Mouse (Mus musculus) brown adipose tissue, adult 24 weeks (tissue): ENCODE data around the gene Olfr187. TPM values are rescaled to one million over a fixed set of nuclear protein-coding genes. Genes with fewer than 3 reads are reported as not detected.
"Not testable (repeated sequence)": the region's sequence is repeated elsewhere in the genome, so short reads cannot be mapped to it uniquely, and the experiment has no call there.

Experiments used
- H3K27ac ChIP-seq: fragments of 200-500 bp; replicated peaks from 2 replicates; pipeline ENCODE4 v1.5.1; 2012; ENCODE audit warnings: low read depth, mild to moderate bottlenecking, low read length
- H3K4me1 ChIP-seq: fragments of 200-500 bp; 2 replicates; pipeline ENCODE4 v1.6.1; 2012; ENCODE audit warnings: low read length, mixed read lengths; ENCODE audit not compliant: control insufficient read depth, insufficient read depth, insufficient read length
- H3K4me3 ChIP-seq: fragments of 200-500 bp; 2 replicates; pipeline ENCODE4 v1.5.1; 2012; ENCODE audit warnings: low read depth, mild to moderate bottlenecking, low read length, moderate library complexity; ENCODE audit not compliant: insufficient read depth
- polyA plus RNA-seq: library from polyadenylated mRNA; stranded (reverse); fragments of >200 nt; gene quantifications from 2 replicates; pipeline ENCODE4 v1.2.4, GENCODE M21; 2012; ENCODE audit not compliant: missing spikeins, insufficient read depth, insufficient read length

Gene Olfr187
- not detected in 2 replicates for polyA plus RNA-seq

GRCm38 (mm10) chr16:59039710-59040109, at the start of gene Olfr187:
TSS of gene Olfr187 (minus strand) at chr16:59039767.
- no peaks in the 10 kb centered on the region for H3K4me1 ChIP-seq
- no peak within 1 kb of the TSS for H3K27ac ChIP-seq
- no peak within 1 kb of the TSS for H3K4me3 ChIP-seq

GRCm38 (mm10) chr16:59081113-59081512, 41.5 kb upstream of the Olfr187 start:
- not testable (repeated sequence) for H3K4me3 ChIP-seq, H3K27ac ChIP-seq, H3K4me1 ChIP-seq

- Histone ChIP-seq H3K4me1 (no peaks in the 10 kb centered on the region), H3K27ac (no peak within 1 kb of the TSS), H3K4me3 (no peak within 1 kb of the TSS)
Observed at GRCm38 (mm10) chr16:59077905-59078304, 38.3 kb upstream of the Olfr187 start, which contains the start of gene Olfr190. TSS of gene Olfr190 (minus strand) at chr16:59078005.

GRCm38 (mm10) chr16:59073520-59073919, 34.0 kb upstream of the Olfr187 start:
- no peak overlapping the region for H3K4me3 ChIP-seq
- no peaks in the 10 kb centered on the region for H3K4me1 ChIP-seq

GRCm38 (mm10) chr16:59071755-59072154, 32.2 kb upstream of the Olfr187 start:
- H3K27ac ChIP-seq: no peak overlapping the region
- no peaks in the 10 kb centered on the region for H3K4me1 ChIP-seq
- H3K4me3 ChIP-seq: no peak overlapping the region

More at GRCm38 (mm10) chr16:59073520-59073919, 34.0 kb upstream of the Olfr187 start:
- no peak overlapping the region for H3K27ac ChIP-seq

- not testable (repeated sequence) for H3K27ac ChIP-seq, H3K4me3 ChIP-seq, H3K4me1 ChIP-seq
Observed at GRCm38 (mm10) chr16:59062411-59062810, 22.8 kb upstream of the Olfr187 start.

GRCm38 (mm10) chr16:59049286-59049685, 9.7 kb upstream of the Olfr187 start:
- not testable (repeated sequence) for H3K4me3 ChIP-seq, H3K27ac ChIP-seq, H3K4me1 ChIP-seq

- Histone ChIP-seq H3K4me3 (no peak overlapping the region), H3K4me1 (no peaks in the 10 kb centered on the region), H3K27ac (no peak overlapping the region)
Observed at GRCm38 (mm10) chr16:59048860-59049259, 9.3 kb upstream of the Olfr187 start.

- no peak overlapping the region for H3K4me3 ChIP-seq
- no peaks in the 10 kb centered on the region for H3K4me1 ChIP-seq
- H3K27ac ChIP-seq: no peak overlapping the region
Observed at GRCm38 (mm10) chr16:59047579-59047978, 8.0 kb upstream of the Olfr187 start.

- Histone ChIP-seq H3K4me3 (no peak overlapping the region), H3K27ac (no peak overlapping the region), H3K4me1 (no peaks in the 10 kb centered on the region)
Observed at GRCm38 (mm10) chr16:59045835-59046234, 6.3 kb upstream of the Olfr187 start.

GRCm38 (mm10) chr16:59030191-59030590, 9.4 kb downstream of the Olfr187 start, which contains the start of gene Olfr186:
TSS of gene Olfr186 (minus strand) at chr16:59030291.
- H3K27ac ChIP-seq: no peak within 1 kb of the TSS
- H3K4me1 ChIP-seq: no peaks in the 10 kb centered on the region
- H3K4me3 ChIP-seq: no peak within 1 kb of the TSS

- no peak overlapping the region for H3K4me3 ChIP-seq
- H3K4me1 ChIP-seq: no peaks in the 10 kb centered on the region
- H3K27ac ChIP-seq: no peak overlapping the region
Observed at GRCm38 (mm10) chr16:59013357-59014018, 26.1 kb downstream of the Olfr187 start.

GRCm38 (mm10) chr16:59007146-59007545, 32.4 kb downstream of the Olfr187 start:
- Histone ChIP-seq H3K27ac (no peak overlapping the region), H3K4me3 (no peak overlapping the region), H3K4me1 (no peaks in the 10 kb centered on the region)

GRCm38 (mm10) chr16:58995057-58995456, 44.5 kb downstream of the Olfr187 start, which contains the start of gene Olfr183:
TSS of gene Olfr183 (plus strand) at chr16:58995357.
- H3K27ac ChIP-seq: no peak within 1 kb of the TSS
- no peak within 1 kb of the TSS for H3K4me3 ChIP-seq
- H3K4me1 ChIP-seq: no peaks in the 10 kb centered on the region
